Mouse (Mus musculus) liver, adult 2 months (tissue): ENCODE data around the gene Sec62. TPM values are rescaled to one million over a fixed set of nuclear protein-coding genes. Genes with fewer than 3 reads are reported as not detected.

Experiments
- DNase-seq: peaks from one replicate; pipeline ENCODE4 v3.0.0-alpha.2; 2011; ENCODE audit warnings: low read depth, low spot score; ENCODE audit errors: extremely low read depth
- H3K27ac ChIP-seq: fragments of 200-500 bp; replicated peaks from 2 replicates; pipeline ENCODE4 v1.5.1; 2012; ENCODE audit warnings: low read depth, mild to moderate bottlenecking, control low read depth, inconsistent platforms, low read length; ENCODE audit not compliant: insufficient read depth
- H3K27me3 ChIP-seq: fragments of 200-500 bp; 2 replicates; pipeline ENCODE4 v1.6.1; 2012; ENCODE audit warnings: mild to moderate bottlenecking, moderate library complexity, low read length, inconsistent platforms; ENCODE audit not compliant: control insufficient read depth, insufficient read depth
- H3K36me3 ChIP-seq: fragments of 200-500 bp; 2 replicates; pipeline ENCODE4 v1.6.1; 2012; ENCODE audit warnings: low read length, inconsistent platforms; ENCODE audit not compliant: control insufficient read depth, insufficient read depth
- H3K4me1 ChIP-seq: fragments of 200-500 bp; 2 replicates; pipeline ENCODE4 v1.6.1; 2011; ENCODE audit warnings: low read length; ENCODE audit not compliant: control insufficient read depth, insufficient read depth
- H3K4me3 ChIP-seq: fragments of 200-500 bp; 2 replicates; pipeline ENCODE4 v1.5.1; 2011; ENCODE audit warnings: low read depth, mild to moderate bottlenecking, control low read depth, low read length, moderate library complexity; ENCODE audit not compliant: insufficient read depth
- H3K79me2 ChIP-seq: fragments of 200-500 bp; 2 replicates; pipeline ENCODE4 v1.6.1; 2012; ENCODE audit warnings: inconsistent platforms, mild to moderate bottlenecking, low read length, moderate library complexity; ENCODE audit not compliant: control insufficient read depth, insufficient read depth
- H3K9ac ChIP-seq: fragments of 200-500 bp; 2 replicates; pipeline ENCODE4 v1.6.1; 2012; ENCODE audit warnings: low read depth, mild to moderate bottlenecking, control low read depth, inconsistent platforms, low read length
- CTCF ChIP-seq: fragments of 200-500 bp; IDR thresholded peaks from 2 replicates; pipeline ENCODE4 v1.5.1; 2011; ENCODE audit warnings: low read depth, low read length, control low read depth
- POLR2A ChIP-seq: fragments of 200-500 bp; IDR thresholded peaks from 2 replicates; pipeline ENCODE4 v1.6.1; 2011; ENCODE audit warnings: low read length, control low read depth; ENCODE audit not compliant: insufficient read depth; ENCODE audit errors: extremely low read depth
- WGBS: fragments of 180-500 bp; shearing (Covaris S2); methylation state at CpG from one replicate; pipeline ENCODE4 v1.1.7; 2018; 5-methylcytosine and 5-hydroxymethylcytosine counted together
- polyA plus RNA-seq: library from polyadenylated mRNA; depleted of rRNA; stranded (reverse); fragments of >200 nt; gene quantifications from 2 replicates; pipeline ENCODE4 v1.2.3, GENCODE M21; 2012
- total RNA-seq: library from RNA; depleted of rRNA; stranded (reverse); fragments of >200 nt; gene quantifications from 2 replicates; pipeline ENCODE4 v1.2.3, GENCODE M21; 2014

Sec62 gene
- total and polyA plus RNA-seq, 2 experiments: 16.3 to 77.5 TPM

DNA sequence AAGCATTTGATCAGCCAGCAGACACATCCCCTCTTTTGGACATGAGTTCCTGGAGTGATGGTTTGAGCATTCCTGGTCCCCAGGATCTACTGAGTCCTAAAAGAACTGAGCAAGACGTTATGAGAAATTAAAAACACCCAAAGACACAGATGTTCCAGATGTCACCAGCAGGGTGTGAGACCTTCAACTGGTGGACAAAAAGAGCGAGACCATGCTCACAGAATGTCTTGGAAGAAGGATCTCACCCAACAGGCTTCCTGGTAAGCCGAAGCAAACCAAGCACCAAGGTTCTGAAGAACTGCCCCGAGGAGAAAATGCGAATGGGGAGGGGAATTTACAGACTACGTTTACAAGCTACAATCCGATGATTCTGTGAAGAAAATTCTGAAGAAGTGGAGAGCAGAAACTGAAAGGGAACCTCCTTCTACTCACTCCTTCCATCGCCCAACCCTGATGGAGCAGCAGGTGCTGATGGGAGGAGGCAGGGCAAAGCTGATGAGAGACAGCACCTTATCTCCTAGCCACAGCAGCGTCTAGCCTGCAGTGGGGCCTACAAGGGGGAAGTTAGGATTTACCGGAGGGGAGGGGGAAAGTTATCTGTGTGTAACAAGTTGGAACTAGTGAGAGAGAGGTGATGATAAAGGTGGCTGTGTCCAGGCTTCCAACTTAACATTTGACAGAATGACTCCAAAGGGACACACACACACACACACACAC, 27.2 kb upstream of the Sec62 start:
- Histone ChIP-seq H3K79me2 (no peaks in the 10 kb centered on the region), H3K9ac (no peak overlapping the region), H3K27ac (no peak overlapping the region), H3K4me3 (no peak overlapping the region), H3K36me3 (no peaks in the 10 kb centered on the region), H3K27me3 (no peaks in the 10 kb centered on the region), H3K4me1 (no peaks in the 10 kb centered on the region)
- WGBS: 78% methylated on average over 10 of the region's 10 CpGs
- DNase-seq: no peak
- TF ChIP-seq CTCF (no peak), POLR2A (no peak)

DNA sequence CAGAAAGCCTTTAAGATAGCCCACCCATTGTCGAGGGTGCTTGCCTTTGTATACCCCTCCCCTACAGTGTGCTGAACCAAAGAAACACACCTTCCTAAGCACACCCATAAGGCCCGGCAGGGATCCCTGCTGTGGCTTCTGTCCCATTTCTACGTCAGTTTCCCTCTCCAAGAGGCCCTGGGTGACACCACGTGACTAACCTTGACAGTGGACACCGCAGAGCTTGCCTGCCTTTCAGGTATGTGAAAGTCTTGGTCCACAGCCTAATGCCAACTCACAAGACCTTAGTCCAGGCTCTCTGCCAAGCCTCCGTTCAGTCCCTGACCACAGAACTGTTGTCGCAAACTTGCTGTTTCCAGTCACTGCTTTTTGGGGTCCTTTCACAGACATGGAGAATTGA, 26.5 kb upstream of the Sec62 start:
- no peak overlapping the region for H3K27ac ChIP-seq
- H3K79me2 ChIP-seq: no peaks in the 10 kb centered on the region
- no peak for TF ChIP-seq POLR2A
- TF ChIP-seq CTCF: no peak
- WGBS: 30% methylated on average over 7 of the region's 7 CpGs
- peak; percentile 48 for DNase-seq
- H3K27me3 ChIP-seq: no peaks in the 10 kb centered on the region
- no peaks in the 10 kb centered on the region for H3K4me1 ChIP-seq
- H3K9ac ChIP-seq: no peak overlapping the region
- H3K36me3 ChIP-seq: no peaks in the 10 kb centered on the region
- H3K4me3 ChIP-seq: no peak overlapping the region

DNA sequence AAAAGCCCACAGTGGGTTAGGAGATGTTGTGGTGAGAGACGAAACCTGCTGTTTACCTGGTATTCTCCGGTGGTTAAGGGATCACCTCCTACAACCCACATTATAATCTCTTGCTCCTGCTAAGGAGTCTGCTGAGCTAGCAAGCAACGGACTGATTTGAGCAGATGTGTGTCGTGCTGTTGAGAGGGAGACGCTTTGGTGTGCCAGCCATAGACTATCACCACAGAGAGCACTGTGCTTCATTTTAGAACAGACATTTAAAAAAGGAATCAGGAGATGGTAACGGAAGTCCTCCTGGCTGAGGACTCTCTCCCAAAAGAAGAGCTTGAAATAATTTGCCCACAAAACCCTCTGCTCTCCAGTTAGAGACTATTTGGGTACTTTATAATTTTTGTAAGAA, 25.4 kb upstream of the Sec62 start:
- Histone ChIP-seq H3K4me1 (no peaks in the 10 kb centered on the region), H3K79me2 (no peaks in the 10 kb centered on the region), H3K27me3 (no peaks in the 10 kb centered on the region), H3K9ac (no peak overlapping the region), H3K27ac (no peak overlapping the region), H3K36me3 (no peaks in the 10 kb centered on the region), H3K4me3 (no peak overlapping the region)
- 91% methylated on average over 6 of the region's 6 CpGs for WGBS
- TF ChIP-seq POLR2A (no peak), CTCF (no peak)
- DNase-seq: no peak

DNA sequence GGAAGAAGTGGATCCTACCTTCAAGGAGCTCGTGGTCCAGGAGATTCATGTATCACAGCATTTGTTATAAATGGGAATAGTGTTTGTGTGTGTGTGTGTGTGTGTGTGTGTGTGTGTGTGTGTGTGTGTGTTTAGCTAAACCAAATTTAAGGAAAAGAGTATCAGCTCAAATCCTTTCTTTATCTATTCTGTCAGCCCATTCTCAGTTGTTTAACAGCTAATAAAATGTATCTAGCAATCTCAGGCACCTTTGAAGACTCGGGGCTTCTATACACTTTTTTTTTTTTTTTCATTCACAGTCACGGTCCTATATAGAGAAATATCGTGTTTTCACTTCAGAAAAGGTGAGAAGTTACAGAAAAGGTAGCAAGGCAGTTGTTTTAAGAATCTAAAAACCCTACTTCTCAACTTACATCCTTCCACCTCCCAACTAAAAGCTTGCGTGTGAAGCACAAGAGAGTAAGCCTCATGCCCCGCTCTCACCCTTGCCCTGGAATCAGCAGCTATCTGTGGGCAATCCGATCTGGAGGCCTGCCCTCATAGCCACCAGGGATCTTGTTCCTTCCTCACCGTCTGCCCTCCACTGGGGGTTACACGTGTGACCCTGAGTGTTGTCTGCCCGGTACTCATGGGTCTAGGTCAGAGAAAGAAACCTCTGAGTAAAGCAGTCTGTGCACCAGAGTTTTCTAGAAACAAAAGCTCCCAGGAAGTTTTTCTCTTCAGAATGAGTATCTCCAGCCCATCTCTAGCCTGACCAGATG, 22.7 kb upstream of the Sec62 start:
- H3K9ac ChIP-seq: no peak overlapping the region
- TF ChIP-seq POLR2A: no peak
- no peaks in the 10 kb centered on the region for H3K36me3 ChIP-seq
- H3K79me2 ChIP-seq: no peaks in the 10 kb centered on the region
- H3K4me3 ChIP-seq: no peak overlapping the region
- H3K27me3 ChIP-seq: no peaks in the 10 kb centered on the region
- DNase-seq: no peak
- H3K4me1 ChIP-seq: no peaks in the 10 kb centered on the region
- H3K27ac ChIP-seq: no peak overlapping the region
- WGBS: 74% methylated on average over 10 of the region's 10 CpGs

DNA sequence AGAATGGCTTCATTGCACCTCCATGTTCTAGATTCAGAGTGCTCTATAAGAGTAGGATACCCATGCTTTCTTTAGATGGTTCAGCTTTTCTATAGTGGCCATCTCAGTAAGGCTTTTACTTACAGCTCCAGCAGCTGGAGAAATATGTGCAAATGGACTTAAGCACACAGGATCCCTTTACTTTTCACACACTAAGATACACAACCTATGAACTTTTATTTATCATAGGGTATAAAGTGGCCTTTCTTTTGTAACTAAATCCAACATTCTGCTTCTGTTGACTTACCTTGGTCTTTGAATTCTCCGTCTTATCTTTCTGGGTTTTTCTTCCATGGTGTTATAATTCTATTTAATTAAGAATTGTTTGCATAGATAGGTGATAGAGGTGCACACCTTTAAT, 21.1 kb upstream of the Sec62 start:
- no peak for DNase-seq
- H3K27me3 ChIP-seq: no peaks in the 10 kb centered on the region

DNA sequence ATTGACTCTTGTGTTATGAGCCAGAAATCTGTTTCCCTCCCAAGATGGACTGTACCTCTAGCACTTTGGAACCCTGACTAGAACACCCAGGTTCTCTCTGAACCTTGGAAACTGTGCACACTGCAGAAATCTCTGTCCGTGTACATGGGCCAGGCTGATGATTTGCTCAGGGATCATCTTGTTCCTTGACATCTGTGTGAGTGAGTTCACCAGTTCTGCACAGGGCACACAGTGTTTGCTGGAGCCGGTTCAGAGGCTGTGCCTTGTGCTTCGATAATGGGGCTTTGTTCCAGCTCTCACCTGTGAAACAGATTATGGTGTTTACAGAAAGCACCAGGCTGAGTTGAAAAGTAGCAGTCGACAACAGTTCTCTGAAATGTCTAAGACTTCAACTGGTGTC, 20.0 kb upstream of the Sec62 start:
- Histone ChIP-seq H3K4me1 (no peaks in the 10 kb centered on the region), H3K27me3 (no peaks in the 10 kb centered on the region), H3K4me3 (no peak overlapping the region), H3K36me3 (no peaks in the 10 kb centered on the region), H3K9ac (no peak overlapping the region), H3K79me2 (no peaks in the 10 kb centered on the region), H3K27ac (no peak overlapping the region)
- 33% methylated on average over 4 of the region's 4 CpGs for WGBS
- no peak for TF ChIP-seq CTCF
- no peak for TF ChIP-seq POLR2A
- no peak for DNase-seq

More for the DNA sequence above, 21.1 kb upstream of the Sec62 start:
- Histone ChIP-seq H3K36me3 (no peaks in the 10 kb centered on the region), H3K79me2 (no peaks in the 10 kb centered on the region), H3K4me1 (no peaks in the 10 kb centered on the region), H3K4me3 (no peak overlapping the region), H3K27ac (no peak overlapping the region), H3K9ac (no peak overlapping the region)
- WGBS: 66% methylated on average over 1 of the region's 1 CpGs
- no peak for TF ChIP-seq POLR2A
- no peak for TF ChIP-seq CTCF
